Mouse (Mus musculus) layer of hippocampus, adult 11-12 months (tissue): ENCODE results near the gene Olfr1062.
"Not testable (repeated sequence)": the region's sequence is repeated elsewhere in the genome, so short reads cannot be mapped to it uniquely, and the experiment has no call there.

Experiments used
- DNase-seq: peaks from one replicate; pipeline ENCODE4 v3.0.0; 2022; ENCODE audit warnings: low spot score

Olfr1062 gene

GRCm38 (mm10) chr2:86426649-86427048, at the start of gene Olfr1062:
Gene Olfr1062, minus strand, starts transcription at chr2:86426749.
- DNase-seq, result not testable (repeated sequence)

- DNase-seq, result peak; percentile 57
Observed at GRCm38 (mm10) chr2:86464442-86465109, 38.0 kb upstream of the Olfr1062 start.

DNA sequence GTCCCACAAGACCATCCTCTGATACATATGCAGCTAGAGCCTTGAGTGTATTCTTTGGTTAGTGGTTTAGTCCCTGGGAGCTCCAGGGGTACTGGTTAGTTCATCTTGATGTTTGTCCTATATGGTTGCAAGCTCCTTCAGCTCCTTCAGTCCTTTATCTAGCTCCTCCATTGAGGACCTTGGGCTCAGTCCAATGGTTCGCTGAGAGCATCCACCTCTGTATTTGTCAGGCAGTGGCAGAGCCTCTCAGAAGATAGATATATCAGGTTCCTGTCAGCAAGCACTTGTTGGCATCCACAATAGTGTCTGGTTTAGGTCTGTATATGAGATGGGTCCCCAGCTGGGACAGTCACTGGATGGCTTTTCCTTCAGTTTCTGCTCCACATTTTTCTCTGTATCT, 33.9 kb upstream of the Olfr1062 start:
- DNase-seq, result no peak

DNA sequence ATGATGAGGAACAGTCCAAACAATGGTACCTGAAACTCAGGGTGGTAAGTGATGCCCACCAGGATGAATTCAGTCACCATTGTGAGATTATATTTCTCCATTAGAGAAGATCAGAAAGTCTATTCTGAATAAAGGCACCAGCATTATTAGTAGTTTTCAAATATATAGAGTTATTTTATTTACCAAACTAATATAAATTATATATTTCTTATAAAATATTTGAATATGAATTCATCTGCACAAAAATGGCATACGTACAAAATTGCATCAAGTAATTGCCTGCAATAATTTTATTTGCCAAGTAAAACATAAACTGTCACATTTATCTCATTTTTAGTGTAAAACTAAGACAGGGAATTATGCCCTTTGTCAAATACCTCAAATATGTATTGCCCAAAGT, 29.6 kb upstream of the Olfr1062 start, which contains the start of gene Olfr1066:
Gene Olfr1066, minus strand, starts transcription at position 101 of the 400 bp plus-strand sequence.
- DNase-seq, result no peak

DNA sequence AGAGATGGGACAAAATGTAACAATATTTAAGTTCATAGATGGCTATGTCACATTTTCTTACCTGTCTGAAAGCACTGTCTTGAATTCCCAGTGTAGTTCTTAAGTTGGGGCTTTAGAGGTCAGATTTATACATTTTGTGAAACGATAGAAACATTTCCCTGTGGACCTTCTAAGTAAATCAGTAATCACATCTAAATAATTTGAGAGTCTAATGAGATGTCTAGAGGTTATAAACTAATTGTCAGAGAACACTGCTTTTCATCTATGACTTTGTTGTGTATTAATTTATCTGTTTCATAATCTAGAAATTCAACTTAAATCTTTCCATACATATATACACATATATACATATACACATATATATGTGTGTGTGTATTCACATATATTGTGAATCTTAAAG, 23.9 kb upstream of the Olfr1062 start, which contains the start of gene Olfr1065:
Gene Olfr1065, minus strand, starts transcription at position 101 of the 400 bp plus-strand sequence.
- DNase-seq, result not testable (repeated sequence)

DNA sequence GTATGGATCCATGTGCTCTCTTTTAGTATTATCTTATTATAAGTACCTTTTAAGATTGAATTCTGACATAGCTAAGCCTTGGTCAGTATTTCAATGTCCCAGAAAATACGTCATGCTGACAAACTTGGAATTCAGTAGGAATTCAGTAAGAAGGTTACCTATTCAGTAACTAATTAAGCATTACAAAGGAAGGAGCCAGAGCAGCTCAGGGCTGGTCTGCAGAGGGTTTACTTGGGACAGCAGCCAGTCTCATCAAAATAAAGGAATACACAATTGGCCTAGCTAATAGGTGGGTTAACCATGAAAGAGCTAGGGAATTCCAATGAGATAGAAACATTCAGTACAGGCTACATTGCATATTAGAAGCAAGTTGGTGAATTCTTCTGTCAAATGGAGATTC, 15.6 kb upstream of the Olfr1062 start:
- not testable (repeated sequence) for DNase-seq

GRCm38 (mm10) chr2:86428511-86428910, 2.0 kb upstream of the Olfr1062 start:
- DNase-seq, result not testable (repeated sequence)

- DNase-seq, result no peak
Observed at GRCm38 (mm10) chr2:86413950-86414349, 12.6 kb downstream of the Olfr1062 start, which contains the start of gene Olfr1061. Gene Olfr1061, minus strand, starts transcription at chr2:86414050.

DNA sequence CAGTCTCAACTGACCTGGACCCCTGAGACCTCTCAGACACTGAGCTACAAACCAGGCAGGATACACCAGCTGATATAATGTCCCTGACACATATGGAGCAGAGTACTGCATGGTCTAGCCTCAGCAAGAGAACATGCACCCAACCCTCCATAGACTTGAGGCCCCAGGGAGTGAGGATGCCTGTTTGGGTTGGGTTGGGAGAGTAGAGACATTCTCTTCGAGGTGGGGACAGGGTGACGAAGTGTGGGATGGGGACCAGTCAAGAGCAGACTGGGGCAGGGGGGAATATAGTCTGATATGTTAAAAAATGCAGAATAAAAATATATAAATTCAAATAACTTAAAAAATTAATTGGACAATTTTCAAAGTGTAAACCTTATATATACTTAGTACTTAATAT, 31.4 kb downstream of the Olfr1062 start:
- no peak for DNase-seq

- not testable (repeated sequence) for DNase-seq
Observed at GRCm38 (mm10) chr2:86388461-86388860, 38.1 kb downstream of the Olfr1062 start, which contains the start of gene Olfr1058. Gene Olfr1058, minus strand, starts transcription at chr2:86388561.

- DNase-seq, result no peak
Observed at GRCm38 (mm10) chr2:86378293-86378692, 48.3 kb downstream of the Olfr1062 start, which contains the start of gene Olfr1057. Gene Olfr1057, minus strand, starts transcription at chr2:86378393.
